Comparison of ENCODE assay signal across 8 mouse cellular contexts in genomic region chr5:30960814-30961213, GRCm38 (mm10). TPM values are rescaled to one million over a fixed set of nuclear protein-coding genes. Genes with fewer than 3 reads are reported as not detected.
DNase-seq lines count a peak whose midpoint lies in the region; ATAC-seq lines count a peak whose summit lies in the region.

No protein-coding gene starts in this region.

- peaks cover 28% of the 10 kb centered on the region for H3K36me3 ChIP-seq in erythroblast, embryonic 14.5 days (ENCODE audit: control insufficient read depth)
- peaks cover 17% of the 10 kb centered on the region for H3K36me3 ChIP-seq in hindbrain, embryonic 12.5 days
- peaks cover 23% of the 10 kb centered on the region for H3K36me3 ChIP-seq in midbrain, embryonic 10.5 days

- ATAC-seq in erythroblast, adult 5-6 weeks (replicated peaks; ENCODE audit: low FRiP score, poor library complexity, severe bottlenecking), result no peak
- ATAC-seq in hindbrain, embryonic 12.5 days (ENCODE audit: low FRiP score), result no peak

- H3K4me2 ChIP-seq in hindbrain, embryonic 12.5 days (replicated peaks), result peak overlapping the region; percentile 71

- peak; percentile 69 for DNase-seq in A20 (ENCODE audit: low read depth, low spot score)
- no peak for DNase-seq in midbrain, embryonic 10.5 days (ENCODE audit: low spot score)
- DNase-seq in spleen, adult 18-20 months, result no peak
- no peak for DNase-seq in adrenal gland, postnatal 36 days
- DNase-seq in ovary, postnatal 36 days (ENCODE audit: low spot score), result no peak

- 89% methylated on average over 2 of the region's 2 CpGs for WGBS in hindbrain, embryonic 12.5 days
- WGBS in midbrain, embryonic 10.5 days, result 93% methylated on average over 2 of the region's 2 CpGs

- H3K9me3 ChIP-seq in erythroblast, embryonic 14.5 days (ENCODE audit: control insufficient read depth, low read length), result peaks cover 9% of the 10 kb centered on the region; the same call in 1 of the 2 replicates
- H3K9me3 ChIP-seq in hindbrain, embryonic 12.5 days (replicated peaks), result no peaks in the 10 kb centered on the region
- no peaks in the 10 kb centered on the region for H3K9me3 ChIP-seq in midbrain, embryonic 10.5 days (replicated peaks)

- peak overlapping the region; percentile 87 for H3K4me3 ChIP-seq in erythroblast, embryonic 14.5 days (replicated peaks)
- peak overlapping the region; percentile 85; the same call in 1 of the 2 replicates for H3K4me3 ChIP-seq in hindbrain, embryonic 12.5 days
- H3K4me3 ChIP-seq in midbrain, embryonic 10.5 days, result peak overlapping the region; percentile 91

- no peak overlapping the region for H3K27ac ChIP-seq in hindbrain, embryonic 12.5 days
- H3K27ac ChIP-seq in midbrain, embryonic 10.5 days (replicated peaks), result peak overlapping the region; percentile 90

- peaks cover 9% of the 10 kb centered on the region for H3K27me3 ChIP-seq in erythroblast, embryonic 14.5 days (ENCODE audit: control insufficient read depth)
- H3K27me3 ChIP-seq in hindbrain, embryonic 12.5 days, result no peaks in the 10 kb centered on the region; the same call in 1 of the 2 replicates
- peaks cover 31% of the 10 kb centered on the region for H3K27me3 ChIP-seq in midbrain, embryonic 10.5 days (ENCODE audit: low read depth, poor library complexity, severe bottlenecking)

- H3K9ac ChIP-seq in hindbrain, embryonic 12.5 days, result no peak overlapping the region

- H3K4me1 ChIP-seq in erythroblast, embryonic 14.5 days (ENCODE audit: control insufficient read depth), result peaks cover 39% of the 10 kb centered on the region
- peaks cover 22% of the 10 kb centered on the region for H3K4me1 ChIP-seq in hindbrain, embryonic 12.5 days
- peaks cover 23% of the 10 kb centered on the region for H3K4me1 ChIP-seq in midbrain, embryonic 10.5 days

RNA-seq across cellular contexts. Expression of gene Preb, which starts 0.7 kb away (rescaled TPM):
- polyA plus RNA-seq in erythroblast, embryonic 14.5 days (2012), result 4.6 and 5.1 TPM in 2 replicates
- 12.7 and 21.9 TPM in 2 replicates for total RNA-seq in erythroblast, adult 5-6 weeks (2015; ENCODE audit: low replicate concordance)
- 10.6 and 27.0 TPM in 2 replicates for total RNA-seq in erythroblast, adult 5-6 weeks (2017; ENCODE audit: low replicate concordance)
- polyA plus RNA-seq in hindbrain, embryonic 12.5 days (2016; fragmentation: Nextera tagmentation; extraction: Ambion mirVana), result 120 and 127 TPM in 2 replicates
- 138 and 149 TPM in 2 replicates for polyA plus RNA-seq in midbrain, embryonic 10.5 days (2016; fragmentation: Nextera tagmentation; extraction: Ambion mirVana)
- total RNA-seq in adrenal gland, postnatal 36 days (2021), result 100 to 1,000 TPM; 121 to 157 TPM

RNA-seq across cellular contexts. Expression of gene Tcf23, which starts 7.6 kb away (rescaled TPM):
- polyA plus RNA-seq in erythroblast, embryonic 14.5 days (2012), result not detected in 2 replicates
- not detected in 2 replicates for total RNA-seq in erythroblast, adult 5-6 weeks (2015; ENCODE audit: low replicate concordance)
- not detected in 2 replicates for total RNA-seq in erythroblast, adult 5-6 weeks (2017; ENCODE audit: low replicate concordance)
- not detected in 2 replicates for polyA plus RNA-seq in hindbrain, embryonic 12.5 days (2016; fragmentation: Nextera tagmentation; extraction: Ambion mirVana)
- 0.02 TPM in 1 of 2 replicates, not detected in the other for polyA plus RNA-seq in midbrain, embryonic 10.5 days (2016; fragmentation: Nextera tagmentation; extraction: Ambion mirVana)
- 1 to 10 TPM; 1.1 to 2.8 TPM for total RNA-seq in adrenal gland, postnatal 36 days (2021)

RNA-seq across cellular contexts. Expression of gene Cgref1, which starts 15.4 kb away (rescaled TPM):
- not detected in 2 replicates for polyA plus RNA-seq in erythroblast, embryonic 14.5 days (2012)
- total RNA-seq in erythroblast, adult 5-6 weeks (2015; ENCODE audit: low replicate concordance), result not detected in 2 replicates
- total RNA-seq in erythroblast, adult 5-6 weeks (2017; ENCODE audit: low replicate concordance), result not detected in 2 replicates
- 12.4 and 14.2 TPM in 2 replicates for polyA plus RNA-seq in hindbrain, embryonic 12.5 days (2016; fragmentation: Nextera tagmentation; extraction: Ambion mirVana)
- 4.9 and 5.8 TPM in 2 replicates for polyA plus RNA-seq in midbrain, embryonic 10.5 days (2016; fragmentation: Nextera tagmentation; extraction: Ambion mirVana)
- total RNA-seq in adrenal gland, postnatal 36 days (2021), result 1 to 10 TPM in 1 of 2 experiments, under 1 TPM in 1; 0.89 to 1.3 TPM

RNA-seq across cellular contexts. Expression of gene Khk, which starts 39.6 kb away (rescaled TPM):
- 1.8 and 2.6 TPM in 2 replicates for polyA plus RNA-seq in erythroblast, embryonic 14.5 days (2012)
- 8.1 and 14.4 TPM in 2 replicates for total RNA-seq in erythroblast, adult 5-6 weeks (2015; ENCODE audit: low replicate concordance)
- 9.2 and 12.4 TPM in 2 replicates for total RNA-seq in erythroblast, adult 5-6 weeks (2017; ENCODE audit: low replicate concordance)
- 5.6 and 7.1 TPM in 2 replicates for polyA plus RNA-seq in hindbrain, embryonic 12.5 days (2016; fragmentation: Nextera tagmentation; extraction: Ambion mirVana)
- 7.5 and 9.7 TPM in 2 replicates for polyA plus RNA-seq in midbrain, embryonic 10.5 days (2016; fragmentation: Nextera tagmentation; extraction: Ambion mirVana)
- total RNA-seq in adrenal gland, postnatal 36 days (2021), result 10 to 100 TPM; 37.5 to 64.9 TPM

RNA-seq across cellular contexts. Expression of gene Emilin1, which starts 47.6 kb away (rescaled TPM):
- 0.50 and 0.81 TPM in 2 replicates for polyA plus RNA-seq in erythroblast, embryonic 14.5 days (2012)
- total RNA-seq in erythroblast, adult 5-6 weeks (2015; ENCODE audit: low replicate concordance), result 16.9 and 28.8 TPM in 2 replicates
- total RNA-seq in erythroblast, adult 5-6 weeks (2017; ENCODE audit: low replicate concordance), result 6.5 and 8.1 TPM in 2 replicates
- polyA plus RNA-seq in hindbrain, embryonic 12.5 days (2016; fragmentation: Nextera tagmentation; extraction: Ambion mirVana), result 121 and 122 TPM in 2 replicates
- polyA plus RNA-seq in midbrain, embryonic 10.5 days (2016; fragmentation: Nextera tagmentation; extraction: Ambion mirVana), result 61.8 and 67.4 TPM in 2 replicates
- 10 to 100 TPM; 49.8 to 56.0 TPM for total RNA-seq in adrenal gland, postnatal 36 days (2021)

Comparison
In these comparisons a context has a peak if more than half of its experiments do, and no peak if none do; other contexts are left out.
1. RNA of gene Preb, which starts 0.7 kb away (polyA plus RNA-seq): 138 to 149 TPM in midbrain, embryonic 10.5 days and 120 to 127 TPM in hindbrain, embryonic 12.5 days; 4.6 to 5.1 TPM in erythroblast, embryonic 14.5 days; every median in the first group is over 10 times any median in the second.
2. Peak in every context shown above with its lines, with median percentiles within 50 percentile points of each other: H3K4me3 ChIP-seq.